Mouse (Mus musculus) stomach, postnatal 0 days (tissue): ENCODE results near the gene Mvp.

ENCODE experiments used
- CTCF ChIP-seq: IDR thresholded peaks from 2 replicates; pipeline ENCODE4 v1.5.1; 2016; ENCODE audit warnings: antibody characterized with exemption, low read depth, mild to moderate bottlenecking, moderate library complexity
- EP300 ChIP-seq: optimal IDR thresholded peaks from 2 replicates; pipeline ENCODE3; 2016; ENCODE audit warnings: antibody characterized with exemption

DNA sequence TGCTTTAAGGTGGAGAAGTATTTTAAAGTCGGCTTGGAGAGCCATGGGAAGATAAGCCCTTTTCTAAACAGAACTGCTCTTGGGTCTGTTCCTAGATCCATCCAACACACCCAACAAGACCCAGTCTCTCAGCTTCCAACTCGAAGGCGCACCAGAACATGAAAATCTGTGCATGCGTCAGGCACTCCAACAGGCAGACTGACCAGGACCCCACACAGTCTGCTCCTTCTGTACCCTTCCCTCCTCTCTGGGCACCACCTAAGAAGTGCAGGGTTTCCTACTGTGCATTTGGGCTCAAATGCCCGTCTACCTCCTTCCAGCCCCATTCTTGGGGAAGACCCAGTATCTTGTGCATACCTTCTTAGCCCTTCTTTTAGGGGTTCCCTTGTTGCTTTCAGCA is 6.1 kb upstream of the Mvp start:
- TF ChIP-seq EP300 (no peak), CTCF (no peak)
